Mouse (Mus musculus): Measurements from ENCODE around the gene Fezf1.

Gene Fezf1

DNA sequence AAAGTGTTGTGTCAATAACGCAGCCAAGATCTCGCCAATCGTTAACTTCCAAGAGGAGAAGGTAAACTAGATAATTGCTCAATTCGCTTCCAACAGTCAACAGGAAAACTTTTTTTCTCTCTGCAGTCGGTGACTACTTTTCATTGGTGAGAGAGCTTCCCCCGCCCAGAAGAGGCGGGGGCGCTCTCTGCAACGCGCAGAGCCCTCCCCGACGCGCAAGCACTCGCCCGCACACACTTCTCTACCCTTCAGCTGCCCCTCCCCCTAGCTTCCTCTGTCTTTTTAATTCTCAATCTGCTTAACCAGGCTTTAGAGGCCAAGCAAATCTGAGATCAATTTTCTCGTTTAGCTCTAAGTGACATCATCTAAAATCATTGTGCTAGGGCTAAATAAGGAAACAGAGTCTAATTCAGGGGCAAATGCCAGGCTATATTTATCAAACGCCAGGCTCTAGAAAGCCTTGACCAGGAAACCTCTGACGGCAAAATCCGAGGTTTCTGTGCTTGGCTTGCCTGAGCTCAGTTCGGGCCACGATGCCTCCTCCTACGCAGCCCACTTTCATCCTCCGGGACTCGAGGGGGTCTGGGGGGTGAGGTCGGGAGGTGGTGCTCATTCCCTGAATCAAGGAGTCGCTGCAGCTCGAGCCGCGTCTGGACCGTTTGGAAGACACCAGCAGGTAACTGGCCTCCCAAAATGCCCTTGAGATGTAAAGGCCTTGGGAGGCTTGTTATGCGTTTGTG is at the start of gene Fezf1:
Gene Fezf1 (minus strand): TSS at position 50 of the 740 bp plus-strand sequence.
- DNase-seq (ENCODE audit: low spot score) = peak; percentile 62

DNA sequence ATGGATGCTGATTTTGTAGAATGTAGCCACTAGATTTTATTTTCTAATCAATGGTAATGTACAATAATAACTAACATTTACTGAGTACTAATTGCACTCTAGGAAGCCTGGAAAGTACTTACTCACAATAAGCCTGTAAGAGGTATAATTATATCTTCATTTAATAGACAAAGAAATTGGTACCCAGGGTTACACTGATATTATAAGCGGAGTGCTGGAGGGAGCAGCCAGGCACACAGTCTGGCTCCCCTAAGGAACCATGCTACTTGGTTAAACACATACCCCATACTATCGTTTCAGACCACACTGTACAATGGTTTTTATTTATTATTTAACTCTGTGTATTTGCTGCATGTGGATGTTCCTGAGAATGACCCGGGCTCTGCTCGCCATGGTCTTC is 46.5 kb upstream of the Fezf1 start:
- DNase-seq (ENCODE audit: low spot score) = no peak

DNA sequence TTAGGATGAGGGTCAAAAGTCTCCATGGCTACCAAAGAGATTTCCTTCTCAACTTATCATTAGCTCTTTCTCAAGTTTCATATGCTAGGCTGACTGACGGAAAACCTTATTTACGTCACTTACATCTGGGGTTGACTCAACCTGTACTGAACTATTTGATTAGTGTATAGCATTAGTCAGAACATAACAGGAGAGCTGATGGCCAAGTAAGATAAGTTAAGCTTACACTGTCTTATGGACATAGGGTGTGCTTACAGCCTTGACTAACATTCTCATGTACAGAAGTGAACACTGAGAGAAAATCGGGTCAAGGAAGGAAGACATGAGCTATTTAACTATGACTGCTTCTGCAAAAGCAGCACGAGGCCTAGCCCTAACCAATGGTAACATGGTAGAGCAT is 40.6 kb upstream of the Fezf1 start:
- DNase-seq (ENCODE audit: low spot score) = no peak

DNA sequence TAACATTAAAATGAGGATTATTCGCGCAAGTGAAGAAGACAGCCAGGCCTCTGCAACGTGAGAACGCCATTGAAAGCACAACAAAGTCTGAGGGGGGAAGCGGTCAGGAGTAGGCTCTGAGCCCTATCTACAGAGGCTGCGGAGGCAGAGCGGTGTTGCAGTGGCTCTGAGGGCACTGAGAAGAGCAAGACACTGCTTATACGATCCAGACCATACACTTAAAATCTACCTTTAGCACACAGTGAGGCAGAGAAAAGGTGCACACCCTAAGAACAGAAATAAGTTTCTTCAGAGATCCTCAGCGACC is 33.3 kb upstream of the Fezf1 start:
- DNase-seq (ENCODE audit: low spot score) = no peak

DNA sequence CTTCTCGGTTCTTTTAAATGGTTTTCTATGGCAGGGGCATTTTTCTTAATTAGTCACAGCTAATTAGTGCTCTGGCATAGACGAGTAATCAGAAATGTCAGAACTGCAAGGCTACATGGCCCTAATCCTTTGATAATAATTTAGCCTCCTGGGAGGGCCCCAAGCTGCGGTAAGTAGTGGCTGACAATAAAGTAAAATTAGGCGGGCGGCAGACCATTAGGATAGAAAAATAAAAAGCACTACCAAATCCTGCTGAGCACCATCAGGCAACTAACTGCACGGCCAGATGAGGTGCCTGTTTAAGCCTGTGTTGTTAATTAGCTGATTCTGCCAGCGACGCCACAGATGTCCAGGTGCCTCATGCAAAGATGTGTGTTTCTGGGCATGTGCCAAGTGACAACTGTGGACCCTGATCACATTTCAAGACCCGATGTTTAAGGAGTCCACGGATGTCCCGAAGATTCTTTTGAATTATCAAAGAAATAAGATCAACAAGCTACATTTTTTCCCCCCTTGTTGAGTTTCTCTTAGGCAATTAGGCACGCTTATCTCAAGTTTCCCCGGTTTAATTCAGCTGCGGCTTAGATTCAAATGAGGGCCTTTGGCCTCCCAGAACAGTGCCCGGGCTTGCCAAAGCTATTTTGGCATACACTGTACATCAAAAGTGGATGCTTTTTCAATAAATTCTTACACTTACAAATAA is 32.8 kb upstream of the Fezf1 start:
- DNase-seq (ENCODE audit: low spot score) = no peak

DNA sequence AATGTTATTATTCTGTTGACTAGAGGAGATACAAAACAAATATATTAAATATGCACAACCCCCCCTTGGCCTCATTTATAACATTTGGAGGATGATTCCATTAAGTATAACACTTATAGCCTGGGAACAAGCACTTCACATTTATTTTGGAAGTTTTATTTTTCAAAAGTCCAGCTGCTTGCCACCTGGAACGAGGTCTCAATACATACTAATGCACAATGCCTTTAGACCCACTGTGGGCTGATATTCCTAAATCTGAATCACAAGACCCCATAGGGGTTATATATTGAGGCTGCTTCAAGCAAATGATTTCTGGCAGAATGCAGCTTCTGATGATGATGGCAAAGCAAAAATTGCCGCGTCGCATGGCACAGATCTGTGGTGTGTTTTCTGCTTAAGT is 25.3 kb upstream of the Fezf1 start:
- no peak for DNase-seq (ENCODE audit: low spot score)

DNA sequence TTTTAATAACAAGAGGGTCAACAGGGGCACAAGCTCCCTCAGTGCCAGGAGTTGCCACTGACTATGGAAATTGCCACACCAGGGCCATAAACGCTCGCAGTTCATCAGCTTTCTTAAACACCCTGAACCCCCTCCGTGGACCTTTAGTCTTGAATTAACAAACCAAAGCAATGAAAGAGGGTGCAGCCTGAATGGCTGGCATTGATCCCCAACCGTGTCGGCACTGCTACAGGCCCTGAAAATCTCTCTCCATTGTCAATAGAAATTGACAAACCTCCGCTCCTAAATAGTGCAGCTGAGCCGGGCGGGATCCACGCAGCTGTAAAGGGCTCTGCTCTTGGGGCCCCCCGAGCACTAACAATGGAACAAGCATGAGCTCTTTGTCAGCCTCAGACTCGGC is 24.8 kb upstream of the Fezf1 start:
- peak; percentile 78 for DNase-seq (ENCODE audit: low spot score)

DNA sequence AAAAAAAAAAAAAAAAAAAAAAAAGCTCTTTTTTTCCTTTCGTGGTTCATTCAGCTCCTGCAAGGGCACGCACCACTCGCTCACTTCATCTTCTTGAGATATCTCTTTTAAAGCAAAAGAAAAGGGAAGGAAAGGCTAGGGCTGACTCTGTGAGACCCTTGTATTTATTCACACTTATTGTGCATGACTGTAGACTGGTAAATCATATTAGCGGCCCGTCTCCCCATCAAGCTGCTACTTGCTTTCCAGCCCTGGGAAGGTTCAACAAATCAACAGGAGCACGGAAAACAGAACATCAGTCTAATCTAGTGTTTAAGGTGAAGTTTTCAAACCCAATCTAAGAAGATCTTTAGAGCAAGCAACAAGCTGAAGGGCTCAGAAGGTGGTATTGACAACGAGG is 24.4 kb upstream of the Fezf1 start:
- no peak for DNase-seq (ENCODE audit: low spot score)

DNA sequence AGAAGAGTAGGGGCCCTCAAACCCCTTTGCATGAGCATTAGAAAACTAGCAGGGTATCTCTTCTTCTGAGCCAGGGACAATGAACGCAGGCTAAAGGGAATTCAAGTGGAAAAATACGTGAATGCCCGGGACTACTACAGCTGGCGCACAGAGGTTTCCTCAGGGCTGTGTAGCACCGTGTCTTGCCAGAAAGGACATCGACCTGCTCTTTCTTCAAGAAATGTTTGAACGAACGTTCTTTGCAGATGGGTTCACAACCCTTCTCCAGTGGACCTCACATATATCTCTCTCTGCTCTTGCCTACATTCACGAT is 12.5 kb upstream of the Fezf1 start:
- DNase-seq (ENCODE audit: low spot score) = no peak

DNA sequence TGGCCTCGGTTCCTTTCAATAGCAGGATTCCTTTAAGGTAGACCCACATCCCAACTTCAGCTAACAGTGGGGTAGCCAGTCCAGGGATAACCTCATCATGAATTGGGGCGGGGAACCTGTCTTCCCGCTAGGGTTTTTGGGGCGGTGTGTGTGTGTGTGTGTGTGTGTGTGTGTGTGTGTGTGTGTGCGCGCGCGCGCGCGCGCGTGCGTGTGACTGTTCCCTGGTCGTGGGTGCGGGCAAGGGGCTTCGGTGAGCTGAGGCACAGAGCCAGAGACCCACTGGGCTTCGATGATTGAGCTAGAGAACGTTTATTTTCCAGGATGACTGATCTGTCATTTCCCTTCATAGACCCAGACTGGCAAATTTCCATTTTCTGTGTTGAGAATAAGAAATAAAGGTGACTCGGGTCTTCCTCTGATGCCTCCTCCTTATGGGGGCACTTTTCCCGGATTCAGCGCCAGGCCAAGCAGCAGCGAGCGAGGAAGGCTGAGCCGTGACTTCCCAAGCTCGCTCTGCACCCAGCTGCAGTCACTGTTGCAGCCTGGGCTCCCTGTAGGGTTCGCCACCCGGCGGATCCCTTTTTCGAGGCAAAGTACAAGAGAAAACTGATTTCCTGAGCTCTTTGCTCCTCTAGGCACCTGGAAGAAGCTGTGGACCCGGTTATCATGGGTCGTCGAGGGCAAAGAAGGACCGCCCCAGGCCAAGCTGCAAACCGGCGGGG is 12.0 kb upstream of the Fezf1 start:
- no peak for DNase-seq (ENCODE audit: low spot score)

DNA sequence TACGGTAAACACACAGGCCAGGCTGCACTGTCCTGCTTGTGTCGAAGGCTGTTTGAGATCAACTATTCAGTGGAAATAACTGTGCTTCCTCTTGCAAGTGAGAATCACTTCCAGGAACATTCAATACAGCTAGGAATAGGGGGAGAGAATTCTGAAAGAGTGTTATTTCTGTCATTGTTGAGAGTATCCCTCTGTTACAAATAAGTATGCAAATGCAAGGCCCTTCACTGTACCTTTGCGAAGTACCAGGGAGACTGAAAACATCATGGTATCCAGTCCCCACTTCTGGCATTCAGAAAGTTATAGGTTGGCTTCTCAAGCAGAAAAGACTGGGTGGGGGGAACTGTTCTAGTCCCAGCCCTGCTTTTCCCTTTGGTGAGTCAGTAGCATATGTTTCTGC is 9.8 kb upstream of the Fezf1 start:
- no peak for DNase-seq (ENCODE audit: low spot score)

DNA sequence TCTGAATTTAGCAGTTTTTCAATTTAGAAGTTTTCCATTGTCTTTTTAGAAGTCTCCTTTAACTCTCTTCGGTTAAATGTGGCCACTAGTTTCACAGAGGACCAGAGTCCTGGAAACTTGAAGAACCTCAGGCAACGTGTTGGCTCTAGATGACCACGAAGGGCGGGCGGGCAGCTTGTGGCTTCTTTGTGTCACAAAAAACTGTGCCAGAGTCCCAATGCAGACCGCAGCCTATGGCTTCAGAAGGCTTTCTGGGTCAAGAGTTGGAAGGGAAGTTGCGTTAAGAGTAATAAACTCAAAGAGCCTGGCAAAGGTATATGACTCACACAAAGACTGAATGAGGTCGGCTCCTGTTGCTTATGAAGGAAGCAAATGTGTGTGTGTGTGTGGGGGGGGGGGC is 7.0 kb upstream of the Fezf1 start:
- no peak for DNase-seq (ENCODE audit: low spot score)

DNA sequence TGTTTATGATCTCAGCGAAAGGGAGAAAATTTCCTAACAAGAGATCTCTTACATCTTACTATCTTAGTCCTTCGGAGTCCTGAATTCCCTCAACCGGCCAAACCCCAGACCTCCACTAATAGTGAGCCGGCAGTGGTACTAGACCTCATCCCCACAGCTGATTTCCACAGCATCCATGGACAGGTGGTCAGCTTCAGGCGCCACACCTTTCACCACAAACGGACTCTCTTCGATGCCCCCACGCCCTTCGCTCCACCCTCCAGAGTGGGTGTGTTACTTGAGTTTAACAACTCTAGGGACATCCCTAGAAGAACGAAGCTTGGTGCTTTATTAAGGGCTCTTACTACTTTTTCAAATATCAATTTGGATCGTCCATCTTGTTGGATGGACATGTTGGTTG is 6.5 kb upstream of the Fezf1 start:
- DNase-seq (ENCODE audit: low spot score) = no peak

DNA sequence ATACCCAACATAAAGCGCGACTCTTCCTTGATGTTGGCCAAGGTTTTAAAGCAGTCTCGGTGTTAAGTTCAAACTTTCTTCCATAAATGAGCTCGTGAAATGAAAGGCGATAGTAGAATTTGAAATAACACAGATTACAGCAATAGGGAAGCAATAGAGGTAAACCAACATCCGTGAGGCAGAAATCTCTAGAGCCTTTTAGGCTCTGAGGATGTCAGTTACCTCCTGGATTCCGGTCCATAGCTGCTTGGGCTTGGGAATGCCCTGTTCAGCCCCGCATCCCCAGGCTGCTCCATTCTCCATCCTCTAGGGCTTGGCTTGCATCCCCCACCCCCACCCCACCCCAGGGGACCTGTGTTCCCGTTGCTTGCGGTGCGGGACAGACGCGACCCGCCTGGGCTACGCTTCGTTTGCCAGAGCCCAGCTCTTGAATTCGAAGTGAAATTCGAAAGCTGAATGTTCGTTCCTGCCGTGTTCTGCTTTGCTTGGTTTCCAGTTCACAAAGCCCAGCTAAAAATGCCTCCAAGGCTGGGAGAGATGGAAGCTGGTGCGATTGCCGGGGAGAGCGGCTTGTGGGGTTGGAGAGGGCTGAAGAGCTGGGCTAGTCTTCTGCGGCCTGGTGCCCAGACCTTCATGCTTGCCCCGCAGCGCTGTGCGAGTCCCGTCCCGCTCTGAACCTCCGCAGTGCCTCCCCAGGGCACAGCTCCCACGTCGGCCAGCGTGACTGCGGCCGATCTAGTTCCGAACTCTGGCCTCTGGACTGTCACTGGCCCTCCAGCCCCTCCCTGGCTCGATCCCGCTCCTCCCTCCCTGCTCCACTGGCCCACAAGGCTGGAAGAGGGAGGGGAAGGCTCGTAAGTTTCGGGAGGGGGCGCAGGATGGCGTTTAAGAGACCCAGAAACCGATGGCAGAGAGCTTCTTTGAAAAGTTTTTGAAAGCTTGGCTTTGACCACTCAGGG is 5.5 kb upstream of the Fezf1 start:
- peak; percentile 67 for DNase-seq (ENCODE audit: low spot score)

DNA sequence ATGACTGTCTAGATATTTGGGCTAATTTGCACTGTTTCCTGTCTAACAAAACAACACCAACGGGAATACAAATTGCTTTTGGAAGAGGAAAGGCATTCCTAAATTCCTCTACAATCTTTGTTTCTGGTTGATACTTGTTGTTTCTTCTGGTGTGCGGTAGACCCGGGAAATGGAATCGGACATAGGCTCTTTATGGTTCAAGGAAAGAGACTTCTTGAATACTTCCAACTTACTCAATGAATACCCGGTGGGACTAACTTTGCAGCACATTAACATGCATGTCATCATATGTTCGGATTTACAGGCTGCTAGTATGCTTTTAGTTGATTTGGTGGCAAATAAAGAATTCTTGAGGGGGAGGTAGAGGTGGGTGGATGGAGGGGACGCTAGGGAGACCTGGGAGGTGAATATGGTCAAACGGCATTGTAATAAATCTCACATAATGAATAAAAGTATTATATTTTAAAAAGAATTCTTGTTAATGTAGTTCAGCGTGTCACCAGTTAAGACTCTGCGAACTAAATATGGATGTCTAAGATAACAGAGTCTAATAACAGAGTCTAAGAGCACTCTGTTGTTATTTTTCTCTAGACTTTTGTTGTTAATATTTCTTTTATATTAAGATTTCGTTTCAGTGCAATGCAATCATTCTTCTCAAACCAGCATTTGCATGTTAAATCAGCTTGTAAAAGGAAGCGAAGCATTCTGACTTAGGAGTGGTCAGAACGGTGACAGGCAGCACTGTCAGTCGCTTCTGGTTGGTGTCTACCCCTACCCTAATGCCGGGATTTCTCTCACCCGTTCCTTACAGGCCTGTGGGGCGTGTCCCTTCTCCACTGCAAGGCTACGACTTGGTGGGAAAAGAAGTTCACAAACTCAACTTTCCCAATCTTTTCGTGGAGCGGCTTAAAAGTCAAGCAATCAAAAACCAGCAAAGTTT is 4.3 kb upstream of the Fezf1 start:
- DNase-seq (ENCODE audit: low spot score) = no peak

DNA sequence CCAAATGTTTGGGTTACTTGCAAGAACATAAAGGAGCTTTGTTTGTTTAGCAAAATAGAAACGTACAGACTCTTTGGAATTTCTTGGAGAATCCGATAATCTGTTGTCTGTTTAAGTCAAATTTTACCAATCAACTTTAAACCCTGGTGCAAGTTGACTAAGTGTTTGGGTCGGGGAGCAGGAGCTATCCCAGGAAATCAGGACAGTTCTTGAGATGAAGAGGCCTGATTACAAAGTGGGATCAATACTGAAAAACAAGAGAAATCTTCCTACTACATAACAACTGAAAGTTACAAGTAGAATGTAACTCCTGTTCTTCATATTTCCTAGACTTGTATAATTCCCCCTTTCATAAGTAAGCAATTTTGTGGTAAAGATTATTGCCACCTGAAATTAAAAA is 3.3 kb upstream of the Fezf1 start:
- no peak for DNase-seq (ENCODE audit: low spot score)

DNA sequence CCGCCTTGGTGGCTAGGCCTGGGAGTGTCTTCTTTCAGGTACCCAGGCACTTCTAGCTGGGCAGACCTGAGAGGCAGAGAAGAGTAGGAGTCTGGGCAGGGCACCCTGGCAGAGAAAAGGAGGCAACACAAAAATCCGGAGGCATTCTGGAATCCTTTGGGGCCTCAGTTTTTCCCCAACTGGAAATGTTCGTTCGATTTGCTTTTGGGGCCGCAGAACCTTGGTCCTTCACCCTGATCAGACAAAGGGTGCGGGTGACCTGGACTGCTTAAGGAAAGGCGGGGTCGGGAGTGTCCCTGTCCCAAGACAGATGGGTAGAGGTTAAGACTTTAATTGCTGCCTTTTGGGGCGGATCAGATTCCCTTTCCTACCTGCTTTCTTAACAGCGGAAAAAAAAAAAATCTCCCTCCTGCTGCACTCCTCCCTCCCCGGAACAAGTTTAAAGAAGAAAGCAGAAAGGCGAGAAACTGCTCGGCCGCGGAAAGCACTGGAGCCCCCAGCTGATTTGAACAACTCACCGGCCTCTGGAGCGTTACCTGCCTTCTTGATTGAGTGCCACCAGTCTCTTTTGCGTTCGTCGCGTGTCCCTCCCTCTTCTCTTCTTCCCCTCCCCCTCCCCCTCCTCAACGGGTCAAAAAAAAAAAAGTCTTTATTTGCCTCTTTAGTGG is 2.3 kb upstream of the Fezf1 start:
- no peak for DNase-seq (ENCODE audit: low spot score)

DNA sequence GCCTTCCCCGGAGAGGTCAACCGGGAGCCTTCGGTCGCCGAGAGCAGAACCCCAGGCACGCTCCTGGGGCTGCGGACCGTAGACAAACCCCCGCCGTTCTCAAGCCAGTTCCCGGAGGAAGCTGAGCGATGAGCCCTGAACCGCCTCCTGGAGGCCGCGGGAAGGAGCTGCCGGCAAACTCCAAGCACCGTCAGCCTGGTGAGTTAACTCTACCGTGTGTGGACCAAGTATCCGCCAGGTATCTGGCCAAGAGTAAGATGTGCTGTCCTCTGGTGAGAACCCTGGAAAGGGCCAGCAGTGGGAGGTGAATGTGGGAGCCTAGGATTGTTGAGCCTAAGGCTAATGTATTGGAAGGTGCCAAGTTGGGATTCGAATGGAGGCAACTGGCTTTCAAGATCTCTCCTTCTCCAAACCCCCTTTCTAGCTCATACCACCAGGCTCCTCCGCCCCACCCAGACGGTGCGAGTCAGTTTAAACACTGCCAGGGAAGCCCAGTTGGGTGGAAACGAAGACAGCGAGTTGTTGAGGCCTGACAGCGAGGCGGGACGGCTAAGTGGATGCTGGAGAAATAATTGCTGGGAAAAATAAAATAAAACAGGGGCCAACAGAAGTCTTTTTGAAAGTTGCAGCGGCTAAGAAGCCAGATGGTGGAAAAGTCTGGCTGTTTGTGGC is 1.6 kb upstream of the Fezf1 start:
- DNase-seq (ENCODE audit: low spot score) = peak; percentile 69

DNA sequence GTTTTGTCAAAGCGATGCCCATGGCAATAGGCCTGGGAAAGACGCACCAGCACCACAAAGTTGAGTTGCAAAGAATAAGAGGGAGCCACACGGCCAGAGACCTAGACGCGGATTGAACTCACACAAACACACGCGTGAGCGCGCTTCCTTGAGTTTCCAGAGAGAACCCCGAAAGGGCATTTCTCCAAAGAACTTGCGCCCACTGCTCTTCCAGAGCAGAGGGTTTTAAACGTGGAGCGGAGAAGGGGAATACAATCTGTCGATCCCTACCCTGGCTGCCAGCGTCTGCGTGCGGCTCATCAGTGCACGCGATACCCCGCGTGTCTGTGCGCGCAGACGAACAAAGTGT is 865 bp upstream of the Fezf1 start:
- DNase-seq (ENCODE audit: low spot score) = no peak

All from embryo, embryonic 10 days (tissue).